Mouse (Mus musculus) lung, embryonic 15.5 days (tissue): Measurements from ENCODE around the gene Abtb1. TPM values are rescaled to one million over a fixed set of nuclear protein-coding genes. Genes with fewer than 3 reads are reported as not detected.

Experiments
- ATAC-seq: fragments of 200-750 bp; cut with Nextera tagmentation; 2 replicates; pipeline ENCODE4 v1.8.0; 2017; ENCODE audit warnings: moderate number of reproducible peaks, borderline replicate concordance; ENCODE audit not compliant: low FRiP score, low TSS enrichment; ENCODE audit errors: extremely low read depth
- H3K27ac ChIP-seq: fragments of 300-500 bp; sonication (generic); 2 replicates; pipeline ENCODE4 v1.5.1; 2015; ENCODE audit warnings: moderate library complexity, mild to moderate bottlenecking, inconsistent platforms
- H3K27me3 ChIP-seq: fragments of 300-500 bp; sonication (generic); 2 replicates; pipeline ENCODE4 v1.6.1; 2015; ENCODE audit warnings: inconsistent platforms
- H3K36me3 ChIP-seq: fragments of 300-500 bp; sonication (generic); 2 replicates; pipeline ENCODE4 v1.6.1; 2015; ENCODE audit warnings: inconsistent platforms
- H3K4me1 ChIP-seq: fragments of 300-500 bp; sonication (generic); 2 replicates; pipeline ENCODE4 v1.6.1; 2015; ENCODE audit warnings: inconsistent platforms
- H3K4me2 ChIP-seq: fragments of 300-500 bp; sonication (generic); 2 replicates; pipeline ENCODE4 v1.6.1; 2015; ENCODE audit warnings: inconsistent platforms, mild to moderate bottlenecking, moderate library complexity
- H3K4me3 ChIP-seq: fragments of 300-500 bp; sonication (generic); 2 replicates; pipeline ENCODE4 v1.5.1; 2015; ENCODE audit warnings: mild to moderate bottlenecking, inconsistent platforms
- H3K9ac ChIP-seq: fragments of 300-500 bp; sonication (generic); 2 replicates; pipeline ENCODE4 v1.6.1; 2015; ENCODE audit warnings: inconsistent platforms
- H3K9me3 ChIP-seq: fragments of 300-500 bp; sonication (generic); 2 replicates; pipeline ENCODE4 v1.6.1; 2016; ENCODE audit warnings: inconsistent platforms
- WGBS: fragments of 180-500 bp; shearing (Covaris S2); methylation state at CpG from one replicate; pipeline ENCODE4 v1.1.7; 2015; 5-methylcytosine and 5-hydroxymethylcytosine counted together
- polyA plus RNA-seq: library from polyadenylated mRNA; unstranded; fragments of >200 nt; fragmentation: Nextera tagmentation; extraction: Ambion mirVana; gene quantifications from 2 replicates; pipeline ENCODE4 v1.2.1, GENCODE M21; 2015

Gene Abtb1
- polyA plus RNA-seq, 1 experiment from 2014 or later = 42.9 TPM

DNA sequence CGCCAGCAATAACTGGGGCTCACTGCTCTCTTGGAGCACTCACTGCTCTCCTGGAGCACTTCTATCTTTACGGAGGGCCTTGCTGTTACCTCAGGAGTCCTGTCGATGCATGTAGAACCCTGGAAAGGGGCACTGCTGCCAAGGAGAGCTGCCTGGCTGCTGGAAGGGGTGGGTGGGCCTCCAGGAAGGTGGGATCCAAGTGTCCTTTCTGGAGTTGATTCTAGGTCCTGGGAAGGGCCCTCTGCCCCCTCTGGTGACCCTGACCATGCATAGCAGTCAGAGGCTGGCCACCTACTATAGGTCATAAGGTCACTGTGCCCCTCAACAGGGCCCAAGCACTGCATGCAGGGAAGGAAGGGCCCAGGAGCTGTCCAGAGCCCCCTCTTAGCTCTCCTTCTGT, 14.8 kb downstream of the Abtb1 start:
- Histone ChIP-seq H3K9ac (no peak overlapping the region), H3K4me1 (peaks cover 18% of the 10 kb centered on the region), H3K9me3 (no peaks in the 10 kb centered on the region), H3K4me2 (no peak overlapping the region), H3K27ac (no peak overlapping the region), H3K4me3 (no peak overlapping the region), H3K36me3 (no peaks in the 10 kb centered on the region), H3K27me3 (no peaks in the 10 kb centered on the region)
- 0 out of 2 replicates have a peak, but pooled peaks have one; percentile 11 for ATAC-seq
- 57% methylated on average over 3 of the region's 3 CpGs for WGBS

DNA sequence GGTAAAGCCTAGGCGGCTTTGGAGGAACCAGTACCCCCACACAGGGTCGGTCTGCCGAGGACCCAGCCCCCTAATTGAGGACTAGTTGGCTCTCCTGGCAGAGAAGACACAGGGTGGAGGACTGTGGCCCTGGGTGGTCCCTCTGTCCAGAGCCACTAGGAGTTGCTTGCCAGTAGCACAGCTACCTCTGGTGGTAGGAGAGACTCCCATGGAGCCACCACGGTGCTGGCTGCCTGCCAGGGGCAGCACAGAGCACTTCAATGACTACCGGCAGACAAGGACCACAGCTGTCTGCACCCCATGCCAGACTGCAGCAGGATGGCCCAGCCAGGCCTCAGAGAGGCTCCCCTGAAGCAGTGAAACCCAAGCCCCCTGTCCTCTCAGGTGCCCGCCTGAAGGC, 15.2 kb downstream of the Abtb1 start:
- no peak overlapping the region for H3K27ac ChIP-seq
- 23% methylated on average over 6 of the region's 6 CpGs for WGBS
- ATAC-seq = peak; percentile 60

GRCm38 (mm10) chr6:88826088-88826487, 15.7 kb downstream of the Abtb1 start:
- WGBS = 45% methylated on average over 3 of the region's 3 CpGs
- peaks cover 27% of the 10 kb centered on the region for H3K4me1 ChIP-seq
- ATAC-seq = no peak

More for the DNA sequence above, 15.2 kb downstream of the Abtb1 start:
- H3K27me3 ChIP-seq = no peaks in the 10 kb centered on the region
- peaks cover 22% of the 10 kb centered on the region for H3K4me1 ChIP-seq
- H3K36me3 ChIP-seq = no peaks in the 10 kb centered on the region
- H3K4me3 ChIP-seq = no peak overlapping the region
- no peaks in the 10 kb centered on the region for H3K9me3 ChIP-seq
- no peak overlapping the region for H3K9ac ChIP-seq
- no peak overlapping the region for H3K4me2 ChIP-seq

DNA sequence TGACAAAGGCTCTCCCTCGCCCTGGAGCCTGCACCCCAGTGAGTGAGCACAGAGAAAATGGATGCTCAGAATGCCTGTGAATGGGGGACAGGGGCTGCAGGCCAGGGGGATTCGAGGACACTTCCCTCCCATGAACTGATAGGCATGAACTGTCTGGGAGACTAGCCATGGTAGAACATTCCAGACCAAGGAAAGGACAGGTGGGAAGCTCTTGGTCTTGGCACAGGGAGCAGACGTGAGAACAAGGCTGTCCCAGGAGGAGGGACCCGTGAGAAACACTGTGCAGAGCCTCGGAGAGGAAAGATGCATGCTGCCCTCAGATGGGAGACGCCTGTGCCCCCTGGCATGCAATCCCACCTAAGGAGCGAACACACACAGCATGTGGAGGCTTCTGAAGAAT, 17.6 kb downstream of the Abtb1 start:
- Histone ChIP-seq H3K4me3 (no peak overlapping the region), H3K36me3 (no peaks in the 10 kb centered on the region)
- WGBS = 69% methylated on average over 7 of the region's 7 CpGs

More at GRCm38 (mm10) chr6:88826088-88826487, 15.7 kb downstream of the Abtb1 start:
- Histone ChIP-seq H3K9me3 (no peaks in the 10 kb centered on the region), H3K27ac (no peak overlapping the region), H3K36me3 (no peaks in the 10 kb centered on the region), H3K27me3 (no peaks in the 10 kb centered on the region), H3K4me2 (no peak overlapping the region), H3K4me3 (no peak overlapping the region), H3K9ac (no peak overlapping the region)

GRCm38 (mm10) chr6:88821901-88822300, 19.9 kb downstream of the Abtb1 start:
- WGBS = 38% methylated on average over 11 of the region's 11 CpGs
- Histone ChIP-seq H3K9me3 (no peaks in the 10 kb centered on the region), H3K4me1 (peaks cover 24% of the 10 kb centered on the region), H3K27me3 (no peaks in the 10 kb centered on the region), H3K4me3 (no peak overlapping the region), H3K4me2 (no peak overlapping the region), H3K27ac (no peak overlapping the region), H3K9ac (no peak overlapping the region), H3K36me3 (no peaks in the 10 kb centered on the region)
- ATAC-seq = peak; percentile 41; the same call in 1 of the 2 replicates

More for the DNA sequence above, 17.6 kb downstream of the Abtb1 start:
- Histone ChIP-seq H3K27me3 (no peaks in the 10 kb centered on the region), H3K9ac (no peak overlapping the region), H3K4me1 (peaks cover 33% of the 10 kb centered on the region), H3K4me2 (no peak overlapping the region), H3K9me3 (no peaks in the 10 kb centered on the region), H3K27ac (no peak overlapping the region)
- no peak for ATAC-seq

DNA sequence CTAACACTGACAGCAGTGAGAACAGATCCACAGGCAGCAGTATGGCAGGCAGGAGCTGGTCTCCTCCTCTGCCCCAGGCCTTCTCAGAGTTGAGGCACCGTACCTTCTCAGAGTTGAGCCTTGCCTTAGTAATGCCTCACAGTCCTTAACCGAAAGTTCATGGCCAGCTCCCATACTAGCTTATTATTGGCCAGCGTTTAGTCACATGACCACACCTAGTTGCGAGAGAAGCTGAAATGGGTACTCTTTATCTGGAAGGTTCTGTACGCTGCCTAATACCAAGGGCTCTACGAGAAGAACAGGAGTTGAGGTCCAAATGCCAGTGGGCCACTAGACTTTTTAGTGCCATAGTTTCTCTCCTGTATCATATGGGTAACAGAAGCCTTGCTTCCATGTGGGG, 20.5 kb downstream of the Abtb1 start:
- Histone ChIP-seq H3K4me3 (no peak overlapping the region), H3K9me3 (no peaks in the 10 kb centered on the region), H3K9ac (no peak overlapping the region), H3K4me1 (peaks cover 18% of the 10 kb centered on the region), H3K4me2 (no peak overlapping the region), H3K27me3 (no peaks in the 10 kb centered on the region), H3K27ac (no peak overlapping the region), H3K36me3 (no peaks in the 10 kb centered on the region)
- WGBS = 92% methylated on average over 6 of the region's 6 CpGs
- ATAC-seq = no peak

DNA sequence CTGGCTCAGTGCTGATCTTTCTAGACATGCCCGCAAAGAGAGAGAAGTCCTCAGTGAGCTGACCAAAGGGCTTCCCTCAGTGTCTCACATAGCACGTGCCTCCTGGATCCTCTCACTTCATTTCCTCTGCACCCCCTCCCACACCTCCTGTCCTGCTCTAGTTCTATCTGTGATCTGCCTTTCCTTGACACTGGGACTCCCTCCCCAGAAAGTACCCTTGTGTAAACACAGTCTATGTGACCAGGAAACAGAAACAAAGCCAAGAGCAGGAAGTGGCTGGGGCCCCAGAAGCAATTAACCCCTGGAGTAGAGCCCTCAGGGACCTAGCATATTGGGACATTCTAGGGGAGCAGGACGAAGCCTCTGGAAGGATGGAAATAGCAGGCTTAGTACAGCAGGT, 20.9 kb downstream of the Abtb1 start:
- no peak overlapping the region for H3K4me2 ChIP-seq
- no peaks in the 10 kb centered on the region for H3K36me3 ChIP-seq
- no peak overlapping the region for H3K9ac ChIP-seq
- H3K27ac ChIP-seq = no peak overlapping the region
- ATAC-seq = peak; percentile 60; the same call in 1 of the 2 replicates
- no peaks in the 10 kb centered on the region for H3K27me3 ChIP-seq
- H3K4me1 ChIP-seq = peaks cover 18% of the 10 kb centered on the region
- H3K4me3 ChIP-seq = no peak overlapping the region
- WGBS = 6% methylated on average over 3 of the region's 3 CpGs
- no peaks in the 10 kb centered on the region for H3K9me3 ChIP-seq

GRCm38 (mm10) chr6:88816913-88817312, 24.9 kb downstream of the Abtb1 start:
- Histone ChIP-seq H3K4me3 (no peak overlapping the region), H3K27me3 (no peaks in the 10 kb centered on the region), H3K4me2 (no peak overlapping the region), H3K9me3 (no peaks in the 10 kb centered on the region), H3K9ac (no peak overlapping the region), H3K27ac (no peak overlapping the region), H3K4me1 (peaks cover 22% of the 10 kb centered on the region), H3K36me3 (no peaks in the 10 kb centered on the region)
- 67% methylated on average over 3 of the region's 3 CpGs for WGBS
- ATAC-seq = no peak

- Histone ChIP-seq H3K4me1 (peaks cover 19% of the 10 kb centered on the region), H3K9ac (no peak overlapping the region), H3K36me3 (no peaks in the 10 kb centered on the region), H3K27ac (no peak overlapping the region), H3K4me3 (no peak overlapping the region), H3K4me2 (no peak overlapping the region), H3K9me3 (no peaks in the 10 kb centered on the region), H3K27me3 (no peaks in the 10 kb centered on the region)
- WGBS = 92% methylated on average over 3 of the region's 3 CpGs
- ATAC-seq = no peak
Observed at GRCm38 (mm10) chr6:88815489-88815888, 26.3 kb downstream of the Abtb1 start.

DNA sequence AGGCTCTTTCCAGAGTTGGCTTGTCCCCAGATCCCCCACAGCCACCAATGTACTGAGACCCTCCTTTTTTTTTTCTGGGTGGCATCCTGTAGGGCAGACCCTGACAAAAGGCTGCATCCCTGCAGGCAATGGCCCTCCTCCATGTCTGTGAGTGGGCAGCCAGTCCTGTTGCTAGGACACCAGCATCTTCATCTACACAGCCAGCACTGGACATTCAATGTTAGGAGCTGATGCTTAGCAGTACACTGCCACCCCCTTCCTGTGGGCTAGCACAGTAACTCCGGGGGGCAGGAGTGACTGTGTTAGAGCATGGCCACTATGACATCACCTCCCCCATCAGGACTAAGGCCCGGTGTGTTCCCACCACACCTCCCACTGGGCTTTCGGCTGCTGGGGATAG, 26.7 kb downstream of the Abtb1 start:
- H3K4me3 ChIP-seq = no peak overlapping the region
- H3K4me2 ChIP-seq = no peak overlapping the region
- no peak overlapping the region for H3K27ac ChIP-seq
- H3K27me3 ChIP-seq = no peaks in the 10 kb centered on the region
- H3K9ac ChIP-seq = no peak overlapping the region
- peaks cover 24% of the 10 kb centered on the region for H3K4me1 ChIP-seq
- WGBS = 81% methylated on average over 3 of the region's 3 CpGs
- ATAC-seq = no peak
- no peaks in the 10 kb centered on the region for H3K36me3 ChIP-seq
- no peaks in the 10 kb centered on the region for H3K9me3 ChIP-seq

DNA sequence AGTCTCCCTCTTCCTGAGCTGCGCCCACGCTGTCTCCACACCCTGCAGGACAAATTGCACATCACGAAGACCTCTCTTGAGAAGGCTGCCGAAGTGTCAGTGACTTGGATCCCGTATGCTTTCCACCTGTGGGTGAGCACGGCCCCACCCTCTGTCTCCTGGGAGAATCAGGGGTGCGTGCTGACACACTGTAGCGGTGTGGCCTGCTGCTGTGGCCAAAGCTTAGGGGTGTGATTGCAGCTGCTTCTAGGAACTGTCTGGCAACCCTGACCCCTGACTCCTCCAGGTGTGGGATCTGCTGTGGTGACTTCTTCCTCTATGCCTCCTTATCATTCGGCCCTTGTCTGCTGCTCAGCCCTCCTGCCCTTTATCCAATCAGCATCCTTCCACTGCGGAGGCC, 28.0 kb downstream of the Abtb1 start:
- no peak for ATAC-seq
- Histone ChIP-seq H3K9ac (no peak overlapping the region), H3K9me3 (no peaks in the 10 kb centered on the region), H3K4me1 (peaks cover 36% of the 10 kb centered on the region), H3K27ac (no peak overlapping the region), H3K36me3 (no peaks in the 10 kb centered on the region), H3K4me3 (no peak overlapping the region), H3K4me2 (no peak overlapping the region), H3K27me3 (no peaks in the 10 kb centered on the region)
- 71% methylated on average over 10 of the region's 10 CpGs for WGBS

GRCm38 (mm10) chr6:88812886-88813285, 28.9 kb downstream of the Abtb1 start:
- H3K27me3 ChIP-seq = no peaks in the 10 kb centered on the region
- peaks cover 41% of the 10 kb centered on the region for H3K4me1 ChIP-seq
- peak overlapping the region; percentile 39; the same call in 1 of the 2 replicates for H3K27ac ChIP-seq
- no peak for ATAC-seq
- H3K9me3 ChIP-seq = no peaks in the 10 kb centered on the region
- no peak overlapping the region for H3K4me2 ChIP-seq
- no peaks in the 10 kb centered on the region for H3K36me3 ChIP-seq
- H3K4me3 ChIP-seq = no peak overlapping the region
- 66% methylated on average over 3 of the region's 3 CpGs for WGBS
- H3K9ac ChIP-seq = no peak overlapping the region

DNA sequence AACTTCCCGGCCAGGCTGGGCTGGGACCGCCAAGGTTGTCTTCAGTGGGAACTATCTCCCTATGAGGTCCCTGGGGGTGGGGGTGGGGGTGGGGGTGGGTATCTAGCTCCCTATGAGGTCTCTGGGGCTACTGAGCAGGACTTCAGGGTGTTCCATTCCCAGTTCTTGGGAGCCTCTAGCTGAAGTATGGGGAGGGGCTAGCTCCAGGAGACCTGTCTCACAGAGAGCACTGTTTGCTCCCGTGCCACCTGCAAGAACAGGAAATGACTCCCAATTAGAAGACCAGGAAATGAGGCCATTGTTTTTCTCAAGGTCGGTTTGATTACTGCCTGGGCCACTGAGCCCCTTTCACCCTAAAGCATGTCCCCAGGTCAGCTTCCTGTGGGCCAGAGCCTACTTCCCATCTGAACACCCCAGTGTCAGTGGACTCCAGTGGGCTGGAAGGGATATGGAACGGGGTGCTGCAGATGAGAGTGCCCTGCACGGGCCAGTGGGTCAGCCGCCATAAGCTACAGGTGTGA, 29.8 kb downstream of the Abtb1 start:
- Histone ChIP-seq H3K4me3 (no peak overlapping the region), H3K27me3 (no peaks in the 10 kb centered on the region), H3K27ac (peak overlapping the region; percentile 39), H3K4me1 (peaks cover 41% of the 10 kb centered on the region), H3K9ac (no peak overlapping the region), H3K36me3 (no peaks in the 10 kb centered on the region), H3K4me2 (no peak overlapping the region), H3K9me3 (no peaks in the 10 kb centered on the region)
- 44% methylated on average over 7 of the region's 7 CpGs for WGBS
- ATAC-seq = no peak
